Mouse (Mus musculus) gastrocnemius, postnatal 25 days (tissue): ENCODE results near the gene Ihh. TPM values are rescaled to one million over a fixed set of nuclear protein-coding genes. Genes with fewer than 3 reads are reported as not detected.

Experiments used
- DNase-seq: peaks from one replicate; pipeline ENCODE4 v3.0.0; 2022
- microRNA-seq, 2 experiments: library from miRNA; unstranded; fragments of <30 nt; microRNA quantifications; one replicate each; pipeline ENCODE4 v1.2.0; 2021; ENCODE audit warnings: borderline replicate concordance in 2 of 2
- total RNA-seq, 2 experiments: library from RNA; stranded (reverse); gene quantifications; 1 replicate in 1 of 2; 2 replicates in 1 of 2; pipeline ENCODE4 v1.2.3; 2021

Ihh gene
- total RNA-seq, 2 experiments from 2014 or later: 0.15 TPM; not detected in 1

DNA sequence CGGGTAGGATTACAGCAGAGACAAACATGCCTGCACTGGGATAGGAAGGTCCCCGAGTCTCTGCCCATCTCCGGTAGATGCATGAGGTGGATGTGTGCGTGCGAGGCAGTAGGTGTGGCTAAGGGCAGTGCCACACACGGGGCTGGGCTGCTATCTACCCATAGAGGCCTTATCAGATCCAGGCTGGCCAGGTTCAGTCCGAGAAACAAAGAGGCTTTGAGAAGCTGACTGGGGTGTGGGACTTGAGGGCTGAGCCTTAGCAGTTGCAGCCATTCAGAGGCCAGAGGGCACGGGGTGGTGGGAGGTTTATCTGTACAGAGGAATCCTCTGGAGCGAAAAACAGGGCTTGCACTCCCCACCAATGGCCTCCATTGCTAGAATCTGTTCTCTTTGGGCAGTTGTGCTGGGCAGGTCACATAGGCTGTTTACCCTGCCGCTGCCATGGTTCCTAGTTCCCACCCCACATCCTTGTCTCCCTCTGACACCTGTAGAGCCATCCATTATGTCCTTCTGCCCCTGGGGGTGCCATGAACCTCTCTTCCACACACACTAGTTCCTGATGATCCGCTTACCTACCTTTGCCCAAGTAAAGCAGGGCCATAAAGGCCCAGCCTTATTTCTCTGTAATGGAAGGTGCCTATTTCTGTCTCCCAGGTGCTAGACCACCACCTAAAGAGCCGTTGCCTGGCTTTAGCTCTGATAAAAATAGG lies 9.7 kb downstream of the Ihh start:
- no peak for DNase-seq

- no peak for DNase-seq
Observed at GRCm38 (mm10) chr1:74939762-74940161, 11.7 kb downstream of the Ihh start.

DNA sequence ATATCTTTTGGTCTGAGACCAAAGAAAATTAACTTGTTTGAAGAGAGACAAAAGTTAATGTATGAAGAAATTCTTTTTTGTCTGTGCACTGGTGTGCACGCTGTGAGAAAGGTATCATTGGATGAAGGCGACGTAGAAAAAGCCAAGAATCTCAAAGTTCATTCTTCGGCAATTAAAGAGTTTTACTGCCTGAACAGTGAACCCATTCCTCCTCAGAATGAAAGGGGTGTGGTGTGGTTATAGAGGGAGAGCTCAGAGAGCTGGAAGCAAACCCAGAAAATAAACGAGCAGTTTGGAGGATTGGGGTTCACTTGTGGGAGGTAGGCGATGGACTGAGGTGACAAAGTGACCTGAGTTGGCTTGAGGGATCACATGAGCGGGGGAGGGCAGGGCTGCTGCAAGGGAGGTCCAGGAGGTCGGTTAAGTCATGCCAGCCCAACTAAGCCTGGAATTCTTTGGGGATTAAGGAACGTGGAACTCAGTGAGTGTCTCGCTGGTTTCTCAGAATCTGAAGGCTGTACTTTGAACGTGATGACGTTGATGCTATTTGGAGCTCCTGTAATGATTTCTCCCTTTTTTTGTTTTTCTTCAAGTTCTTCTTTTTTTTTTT lies 15.1 kb downstream of the Ihh start:
- no peak for DNase-seq

- DNase-seq: no peak
Observed at GRCm38 (mm10) chr1:74935402-74935801, 16.1 kb downstream of the Ihh start, which contains the start of gene Cfap65. Cfap65 (minus strand) TSS chr1:74935599.

DNA sequence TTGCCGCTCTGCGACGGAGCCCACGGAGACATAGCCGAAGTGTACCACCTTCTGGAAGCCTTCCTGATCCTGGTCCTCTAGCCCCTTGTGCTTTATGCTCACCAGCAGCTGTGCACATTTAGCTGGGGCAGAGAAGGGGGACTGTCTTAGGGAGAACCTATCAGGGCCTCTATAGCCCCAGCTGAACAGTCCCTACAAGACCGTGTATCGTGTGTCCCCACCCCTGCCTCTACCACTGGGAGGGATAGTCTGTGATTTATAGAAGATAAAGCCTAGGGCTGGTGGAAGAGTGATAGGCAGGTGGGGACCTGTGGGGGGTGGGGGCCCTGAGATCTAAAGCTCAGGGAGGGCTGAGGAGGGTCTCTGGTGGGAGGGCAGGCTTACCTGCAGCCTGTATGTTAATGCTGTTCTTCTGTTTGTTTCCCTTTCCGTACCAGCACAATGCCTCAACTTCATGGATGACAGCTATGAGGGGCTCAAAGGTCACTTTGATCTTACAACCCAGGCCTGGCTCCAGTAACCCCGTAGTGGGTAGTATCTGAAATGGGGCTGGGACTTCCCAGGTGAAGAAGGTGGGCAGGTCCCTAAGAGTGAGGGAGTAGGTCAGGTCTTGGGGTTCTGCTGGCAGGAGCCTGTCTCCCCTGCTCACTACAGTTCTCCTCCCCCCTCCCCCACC lies 23.7 kb downstream of the Ihh start:
- no peak for DNase-seq

GRCm38 (mm10) chr1:74926721-74927120 lies 24.8 kb downstream of the Ihh start:
- DNase-seq: no peak

GRCm38 (mm10) chr1:74924464-74924863 lies 27.0 kb downstream of the Ihh start:
- no peak for DNase-seq

DNA sequence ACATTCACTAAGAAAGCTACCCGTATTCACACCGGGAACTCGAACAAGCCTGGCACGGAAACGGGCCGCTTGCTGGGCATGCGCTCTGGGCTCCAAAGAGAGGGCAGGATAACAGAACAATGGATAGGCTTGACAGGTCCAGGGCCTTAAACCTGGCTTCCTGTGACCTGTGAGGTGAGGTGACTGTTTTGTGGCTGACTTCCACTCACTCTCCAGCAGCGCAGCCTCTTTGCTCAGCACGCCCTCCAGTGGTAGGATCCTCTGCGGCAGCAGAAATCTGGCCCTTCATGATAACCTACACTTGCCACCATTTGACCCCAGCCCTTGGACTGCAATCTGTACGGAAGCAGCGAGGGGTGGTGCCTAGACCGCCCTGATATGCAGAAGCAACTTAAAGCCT lies 35.8 kb downstream of the Ihh start:
- DNase-seq: no peak

DNA sequence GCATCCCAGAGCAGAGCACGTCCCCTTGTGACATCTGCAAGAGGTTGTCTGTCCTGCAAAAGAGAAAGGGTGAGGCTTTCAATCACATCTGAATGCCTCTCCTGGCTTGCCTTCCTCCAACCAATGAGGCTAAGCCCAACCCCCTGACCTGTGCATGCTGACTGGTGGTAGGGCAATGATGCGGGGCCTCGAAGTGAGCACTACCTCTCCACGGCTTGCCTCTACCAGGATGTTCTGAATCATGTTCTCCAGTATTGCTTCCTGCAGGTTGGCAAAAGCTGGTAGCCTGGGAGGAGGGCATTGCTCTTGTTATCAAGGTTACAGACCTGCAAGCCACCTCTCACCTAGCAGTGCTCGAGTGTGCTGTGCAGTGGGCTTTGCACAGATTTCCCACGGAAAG lies 49.3 kb downstream of the Ihh start:
- no peak for DNase-seq

GRCm38 (mm10) chr1:74901686-74902085 lies 49.8 kb downstream of the Ihh start:
- no peak for DNase-seq

GRCm38 (mm10) chr1:74900341-74901285 lies 50.9 kb downstream of the Ihh start:
- no peak for DNase-seq

DNA sequence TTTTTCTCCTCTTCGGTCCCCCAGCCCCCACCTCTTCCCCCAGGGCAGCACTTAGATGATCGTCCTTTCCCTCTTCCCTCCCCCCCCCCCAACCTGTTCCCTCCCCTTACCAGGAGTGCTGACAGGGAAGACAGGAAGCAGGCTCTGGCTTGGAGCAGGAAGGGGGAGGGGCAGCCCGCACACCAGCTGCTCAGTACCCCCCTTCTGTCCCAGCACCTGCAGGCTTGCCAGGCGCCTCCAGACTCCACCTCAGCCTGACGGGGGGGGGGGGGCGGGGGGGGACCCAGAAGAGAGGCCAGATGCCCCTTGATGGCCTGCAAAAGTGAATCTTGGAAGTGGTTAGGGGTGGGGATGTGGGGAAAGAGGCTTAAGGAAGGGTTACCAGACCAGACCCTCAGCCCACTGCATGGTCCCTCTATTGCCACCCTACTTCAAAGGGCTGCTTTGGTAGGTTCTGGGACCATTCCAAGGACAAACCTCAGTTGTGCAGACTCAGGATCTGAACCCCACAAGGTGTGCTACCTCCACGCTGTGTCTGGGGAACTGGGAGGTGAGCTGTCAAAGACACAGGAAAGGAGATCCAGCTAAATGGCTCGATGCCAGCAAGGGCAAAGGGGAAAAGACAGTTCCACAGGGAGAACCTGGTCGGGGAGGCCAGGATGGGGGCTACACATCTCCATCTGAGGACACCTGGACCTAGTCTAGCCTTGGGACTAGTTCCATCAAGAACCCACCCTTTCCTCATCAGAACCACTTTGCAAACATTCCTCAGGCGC lies 52.6 kb downstream of the Ihh start:
- no peak for DNase-seq

- DNase-seq: no peak
Observed at GRCm38 (mm10) chr1:74897976-74898375, 53.5 kb downstream of the Ihh start.

Small RNAs within 50 kb of the gene (microRNA-seq; reads per million reads assigned to microRNA genes)
- 3.4 to 5.2 reads per million in 2 experiments for gene Mir375

Other genes starting within 250 kb of the Ihh start
- 10 to 100 TPM; 32.4 to 36.4 TPM for gene Cyp27a1, start 238.1 kb downstream of the Ihh start, total RNA-seq
- 10 to 100 TPM; 54.4 to 93.4 TPM for gene Prkag3, start 202.5 kb downstream of the Ihh start, total RNA-seq
- gene Wnt6, start 179.8 kb downstream of the Ihh start, total RNA-seq: under 1 TPM; 0.46 TPM
- gene Wnt10a, start 160.2 kb downstream of the Ihh start, total RNA-seq: not detected
- not detected for gene Cdk5r2, start 96.7 kb downstream of the Ihh start, total RNA-seq
- gene Fev, start 66.3 kb downstream of the Ihh start, total RNA-seq: not detected
- not detected for gene Cryba2, start 58.5 kb downstream of the Ihh start, total RNA-seq
- gene Cfap65, start 16.1 kb downstream of the Ihh start, total RNA-seq: not detected
- 1 to 10 TPM; 5.3 to 6.1 TPM for gene Nhej1, start 173.5 kb upstream of the Ihh start, total RNA-seq
- under 1 TPM in 1 of 2 experiments, not detected in 1; 0.13 TPM for gene Slc23a3, start 182.2 kb upstream of the Ihh start, total RNA-seq
- gene Cnppd1, start 191.0 kb upstream of the Ihh start, total RNA-seq: 10 to 100 TPM; 12.9 to 13.3 TPM
- 1 to 10 TPM; 7.8 to 9.7 TPM for gene Retreg2, start 191.1 kb upstream of the Ihh start, total RNA-seq
- gene Zfand2b, start 217.0 kb upstream of the Ihh start, total RNA-seq: 10 to 100 TPM; 12.8 to 16.8 TPM
- 10 to 100 TPM; 23.5 to 31.0 TPM for gene Abcb6, start 228.7 kb upstream of the Ihh start, total RNA-seq
- gene Ankzf1, start 240.5 kb upstream of the Ihh start, total RNA-seq: 1 to 10 TPM; 4.3 to 5.0 TPM
- 10 to 100 TPM; 85.5 to 88.1 TPM for gene Atg9a, start 240.5 kb upstream of the Ihh start, total RNA-seq